Mouse (Mus musculus) lung, adult 18-20 months (tissue): Measurements from ENCODE around the gene Selenoi.

Source experiments
- DNase-seq, 2 experiments: peaks; one replicate each; pipeline ENCODE4 v3.0.0; 2022; ENCODE audit warnings: mixed read lengths in 2 of 2

Selenoi gene

GRCm38 (mm10) chr5:30240552-30240951, 8.2 kb downstream of the Selenoi start:
- no peak for DNase-seq

GRCm38 (mm10) chr5:30242410-30242809, 10.0 kb downstream of the Selenoi start:
- no peak for DNase-seq

- DNase-seq, result no peak
Observed at GRCm38 (mm10) chr5:30243741-30244140, 11.4 kb downstream of the Selenoi start.

GRCm38 (mm10) chr5:30245861-30246416, 13.6 kb downstream of the Selenoi start:
- DNase-seq, result peak in 1 of 2 experiments; percentile 5

GRCm38 (mm10) chr5:30247666-30248065, 15.3 kb downstream of the Selenoi start:
- DNase-seq, result no peak

- no peak for DNase-seq
Observed at GRCm38 (mm10) chr5:30255567-30256354, 23.4 kb downstream of the Selenoi start.

GRCm38 (mm10) chr5:30258776-30259175, 26.4 kb downstream of the Selenoi start:
- no peak for DNase-seq

GRCm38 (mm10) chr5:30270571-30271190, 38.3 kb downstream of the Selenoi start:
- DNase-seq, result no peak

- DNase-seq, result peak; percentile 37 to 48
Observed at GRCm38 (mm10) chr5:30271599-30272281, 39.4 kb downstream of the Selenoi start.

GRCm38 (mm10) chr5:30276361-30276760, 44.0 kb downstream of the Selenoi start:
- DNase-seq, result no peak

- no peak for DNase-seq
Observed at GRCm38 (mm10) chr5:30278952-30279351, 46.6 kb downstream of the Selenoi start.

- no peak for DNase-seq
Observed at GRCm38 (mm10) chr5:30279446-30279845, 47.1 kb downstream of the Selenoi start.

- DNase-seq, result no peak
Observed at GRCm38 (mm10) chr5:30280864-30281263, 48.5 kb downstream of the Selenoi start.

- peak; percentile 14 to 28 for DNase-seq
Observed at GRCm38 (mm10) chr5:30281291-30281732, 48.9 kb downstream of the Selenoi start, which contains the start of gene Drc1. Gene Drc1, plus strand, starts transcription at chr5:30281388.

GRCm38 (mm10) chr5:30285944-30286799, 53.8 kb downstream of the Selenoi start:
- DNase-seq, result no peak

GRCm38 (mm10) chr5:30287106-30287882, 54.9 kb downstream of the Selenoi start:
- DNase-seq, result no peak
